Mouse (Mus musculus) myocyte (in vitro differentiated cells): ENCODE results near the gene B3gnt3. TPM values are rescaled to one million over a fixed set of nuclear protein-coding genes. Genes with fewer than 3 reads are reported as not detected.
"Not testable (repeated sequence)": the region's sequence is repeated elsewhere in the genome, so short reads cannot be mapped to it uniquely, and the experiment has no call there.

Experiments used
- H3K27me3 ChIP-seq: one replicate; pipeline ENCODE4 v1.6.1; 2011; ENCODE audit not compliant: control insufficient read depth, insufficient read depth, insufficient read length
- H3K36me3 ChIP-seq: one replicate; pipeline ENCODE4 v1.6.1; 2011; ENCODE audit not compliant: control insufficient read depth, insufficient read depth
- H3K4me2 ChIP-seq: one replicate; pipeline ENCODE4 v1.6.1; 2011; ENCODE audit warnings: low read depth, control low read depth
- H3K4me3 ChIP-seq: one replicate; pipeline ENCODE4 v1.5.1; 2011; ENCODE audit warnings: mild to moderate bottlenecking, control low read depth, moderate library complexity
- H3K79me2 ChIP-seq: one replicate; pipeline ENCODE4 v1.6.1; 2011; ENCODE audit not compliant: control insufficient read depth, insufficient read depth
- H3ac ChIP-seq: one replicate; pipeline ENCODE4 v1.6.1; 2011; ENCODE audit not compliant: control insufficient read depth, insufficient read length
- CEBPB ChIP-seq: IDR thresholded peaks from 2 replicates; pipeline ENCODE4 v1.6.1; 2011; ENCODE audit warnings: mild to moderate bottlenecking, moderate library complexity; ENCODE audit not compliant: poor library complexity, insufficient read depth, severe bottlenecking
- E2F4 ChIP-seq: IDR thresholded peaks from one replicate; pipeline ENCODE4 v1.6.1; 2011; ENCODE audit warnings: mild to moderate bottlenecking, control low read depth, moderate library complexity; ENCODE audit not compliant: insufficient read depth
- MAX ChIP-seq: IDR thresholded peaks from one replicate; pipeline ENCODE4 v1.6.1; 2011; ENCODE audit warnings: low read depth, mild to moderate bottlenecking, control low read depth
- MYOD1 ChIP-seq, 3 experiments: IDR thresholded peaks; one replicate each; pipeline ENCODE4 v1.6.1; 2011; ENCODE audit warnings: control low read depth in 2 of 3, low read depth in 2 of 3, mild to moderate bottlenecking in 2 of 3, moderate library complexity in 1 of 3; ENCODE audit not compliant: insufficient read length in 2 of 3, control insufficient read depth in 1 of 3
- MYOG ChIP-seq, 3 experiments: IDR thresholded peaks; one replicate each; pipeline ENCODE4 v1.6.1; 2011; ENCODE audit warnings: control low read depth in 2 of 3, low read depth in 2 of 3, mild to moderate bottlenecking in 2 of 3; ENCODE audit not compliant: insufficient read length in 2 of 3, control insufficient read depth in 1 of 3, insufficient read depth in 1 of 3
- POLR2A ChIP-seq: IDR thresholded peaks from one replicate; pipeline ENCODE4 v1.6.1; 2011; ENCODE audit warnings: low read depth, mild to moderate bottlenecking, control low read depth, moderate library complexity; ENCODE audit not compliant: insufficient read length
- POLR2AphosphoS2 ChIP-seq: IDR thresholded peaks from one replicate; pipeline ENCODE4 v1.6.1; 2011; ENCODE audit warnings: low read depth, control low read depth; ENCODE audit not compliant: insufficient read length
- REST ChIP-seq: IDR thresholded peaks from one replicate; pipeline ENCODE4 v1.6.1; 2011; ENCODE audit warnings: mild to moderate bottlenecking, control low read depth, moderate library complexity; ENCODE audit not compliant: insufficient read depth, insufficient read length
- SRF ChIP-seq: IDR thresholded peaks from one replicate; pipeline ENCODE4 v1.6.1; 2011; ENCODE audit warnings: low read depth; ENCODE audit not compliant: control insufficient read depth, insufficient read length
- TCF12 ChIP-seq: IDR thresholded peaks from one replicate; pipeline ENCODE4 v1.6.1; 2011; ENCODE audit warnings: mild to moderate bottlenecking, control low read depth; ENCODE audit not compliant: poor library complexity, insufficient read depth, severe bottlenecking
- TCF3 ChIP-seq: IDR thresholded peaks from one replicate; pipeline ENCODE4 v1.6.1; 2011; ENCODE audit warnings: low read depth, control low read depth; ENCODE audit not compliant: insufficient read length
- USF1 ChIP-seq: IDR thresholded peaks from one replicate; pipeline ENCODE4 v1.6.1; 2011; ENCODE audit warnings: low read depth, mild to moderate bottlenecking, control low read depth, moderate library complexity
- polyA plus RNA-seq: library from polyadenylated mRNA; unstranded; fragments of >200 nt; fragmentation: generic; extraction: Trizol; gene quantifications from one replicate; pipeline ENCODE4 v1.2.1, GENCODE M21; 2012; ENCODE audit warnings: missing spikeins

B3gnt3 gene
- polyA plus RNA-seq, 1 experiment = 0.01 TPM

DNA sequence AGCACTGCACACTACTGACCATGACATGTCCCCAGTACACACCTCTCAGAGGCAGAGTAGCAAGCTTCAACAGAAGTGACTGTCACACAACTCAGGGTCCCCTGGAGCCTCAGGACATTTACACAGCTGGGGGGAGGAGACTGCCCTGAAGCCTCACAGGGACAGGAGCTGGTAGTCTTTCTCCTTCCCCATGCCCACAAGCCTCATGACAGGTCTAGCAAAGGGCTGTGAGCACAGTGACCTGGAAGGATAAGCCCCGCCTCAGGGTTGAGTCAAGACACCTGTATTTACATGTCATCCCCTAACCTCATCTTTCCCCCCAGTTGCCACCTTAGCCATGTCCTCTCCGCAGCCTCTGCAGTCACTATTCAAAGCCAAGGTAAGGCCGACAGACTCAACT lies 39.6 kb upstream of the B3gnt3 start:
- Histone ChIP-seq H3K27me3 (peaks cover 8% of the 10 kb centered on the region), H3ac (no peak overlapping the region), H3K79me2 (no peaks in the 10 kb centered on the region), H3K4me2 (no peak overlapping the region), H3K36me3 (no peaks in the 10 kb centered on the region), H3K4me3 (no peak overlapping the region)
- TF ChIP-seq TCF12 = no peak
- no peak for TF ChIP-seq MYOD1 (IDR thresholded peaks at IDR 0.05; ENCODE audit: control insufficient read depth in 1 of 3, insufficient read length in 2 of 3, low read depth in 2 of 3)

DNA sequence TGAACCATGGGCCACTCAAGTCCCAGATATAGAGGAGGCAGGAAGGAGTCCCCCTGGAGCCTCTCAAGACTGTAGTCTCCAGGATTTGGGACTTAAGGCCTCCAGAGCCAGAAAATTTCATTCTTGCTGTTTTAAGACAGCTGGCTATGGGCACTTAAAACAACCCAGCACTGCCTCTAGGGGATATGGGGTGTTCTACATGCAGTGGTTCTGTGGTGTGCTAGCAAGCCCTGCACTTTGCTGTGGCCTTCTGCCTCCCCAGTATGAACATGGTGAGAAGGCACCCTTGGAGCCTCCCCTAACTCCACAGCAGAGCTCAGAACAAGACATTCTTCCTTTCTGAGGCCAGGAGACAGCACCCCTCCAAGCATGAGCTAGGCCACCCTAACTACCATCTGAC lies 36.7 kb upstream of the B3gnt3 start:
- H3K4me3 ChIP-seq, H3K79me2 ChIP-seq, H3ac ChIP-seq, H3K27me3 ChIP-seq, H3K4me2 ChIP-seq, H3K36me3 ChIP-seq: not testable (repeated sequence)

DNA sequence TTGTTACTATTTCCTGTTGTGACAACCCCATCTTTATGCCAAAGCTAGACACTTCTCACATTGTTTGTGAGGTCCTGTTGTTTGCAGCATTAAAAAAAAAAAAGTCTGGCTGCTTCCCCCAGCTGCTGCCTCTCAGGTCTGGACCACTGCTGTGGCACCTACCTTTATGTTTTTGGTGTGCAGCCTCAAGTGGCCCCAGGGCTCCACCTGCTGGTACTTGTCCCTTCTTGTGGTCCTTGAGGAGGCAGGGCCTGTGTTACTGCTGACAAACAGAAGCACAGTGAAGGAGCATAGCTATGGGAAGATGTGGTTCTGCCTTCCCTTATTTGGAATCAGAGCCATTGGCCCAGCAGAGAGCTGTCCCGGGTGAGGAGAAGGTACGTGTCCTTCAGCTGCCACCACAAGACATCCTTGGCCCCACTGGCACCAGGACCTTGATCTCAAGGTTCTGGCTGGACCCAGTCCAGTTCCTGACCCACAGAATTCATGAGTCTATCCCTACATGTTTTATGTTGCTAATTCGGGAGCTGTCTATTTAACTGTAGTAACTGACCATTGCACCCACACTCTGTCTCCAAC lies 30.2 kb upstream of the B3gnt3 start:
- Histone ChIP-seq H3K4me3 (no peak overlapping the region), H3K79me2 (no peaks in the 10 kb centered on the region), H3K27me3 (peaks cover 18% of the 10 kb centered on the region), H3ac (no peak overlapping the region), H3K36me3 (no peaks in the 10 kb centered on the region), H3K4me2 (no peak overlapping the region)
- TF ChIP-seq REST (no peak), MYOG (IDR thresholded peaks at IDR 0.05; ENCODE audit: control insufficient read depth in 1 of 3, insufficient read depth in 1 of 3, insufficient read length in 2 of 3, low read depth in 2 of 3) (no peak), MAX (no peak), TCF3 (no peak), POLR2A (no peak), MYOD1 (IDR thresholded peaks at IDR 0.05; ENCODE audit: control insufficient read depth in 1 of 3, insufficient read length in 2 of 3, low read depth in 2 of 3) (no peak), SRF (no peak), CEBPB (no peak), POLR2AphosphoS2 (no peak), USF1 (no peak), E2F4 (no peak), TCF12 (no peak)

- Histone ChIP-seq H3K4me2 (no peak overlapping the region), H3K27me3 (peaks cover 32% of the 10 kb centered on the region), H3K36me3 (no peaks in the 10 kb centered on the region), H3K79me2 (no peaks in the 10 kb centered on the region), H3K4me3 (no peak overlapping the region), H3ac (no peak overlapping the region)
- no peak for TF ChIP-seq USF1
- TF ChIP-seq MYOG (IDR thresholded peaks at IDR 0.05; ENCODE audit: control insufficient read depth in 1 of 3, insufficient read depth in 1 of 3, insufficient read length in 2 of 3, low read depth in 2 of 3) = no peak
- TF ChIP-seq MYOD1 (IDR thresholded peaks at IDR 0.05; ENCODE audit: control insufficient read depth in 1 of 3, insufficient read length in 2 of 3, low read depth in 2 of 3) = no peak
- TF ChIP-seq TCF12 = no peak
Measured at GRCm38 (mm10) chr8:71728826-71729620, 27.4 kb upstream of the B3gnt3 start.

DNA sequence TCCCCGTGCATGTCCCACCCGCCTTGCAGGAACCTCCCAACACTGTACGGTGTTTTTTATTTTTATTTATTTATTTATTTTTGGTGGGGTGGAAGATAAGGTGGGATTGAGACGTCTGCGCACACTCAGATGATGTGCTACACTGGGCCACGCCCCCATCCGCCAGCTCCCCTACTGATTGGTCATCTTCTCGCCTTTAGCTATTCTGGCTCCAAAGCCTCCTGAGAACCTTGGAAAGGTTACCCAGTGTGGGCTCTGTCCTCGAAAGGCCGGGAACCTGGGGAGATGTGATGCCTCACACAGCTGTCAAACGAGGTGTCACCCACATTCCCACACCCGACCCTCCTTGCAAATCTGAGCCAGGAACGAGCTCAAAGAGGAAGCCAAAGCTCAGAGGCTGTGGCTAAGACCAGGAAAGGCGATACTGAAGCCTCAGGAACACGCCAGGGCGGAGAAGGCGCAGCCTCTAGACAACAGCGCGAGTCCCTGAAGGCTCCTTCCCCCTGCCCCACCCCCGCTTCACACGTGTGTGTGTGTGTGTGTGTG lies 26.7 kb upstream of the B3gnt3 start:
- H3K4me2 ChIP-seq = peak overlapping the region; percentile 40
- peaks cover 37% of the 10 kb centered on the region for H3K27me3 ChIP-seq
- TF ChIP-seq TCF12 (no peak), REST (no peak), TCF3 (no peak), CEBPB (no peak), POLR2A (no peak), POLR2AphosphoS2 (no peak), E2F4 (no peak)
- no peak overlapping the region for H3K4me3 ChIP-seq
- no peaks in the 10 kb centered on the region for H3K36me3 ChIP-seq
- H3K79me2 ChIP-seq = no peaks in the 10 kb centered on the region
- no peak overlapping the region for H3ac ChIP-seq
